Mouse (Mus musculus) thymus, adult 2 months (tissue): ENCODE data around the gene Cyth2.

Experiments
- CTCF ChIP-seq: fragments of 200-500 bp; IDR thresholded peaks from 2 replicates; pipeline ENCODE4 v1.5.1; 2012; ENCODE audit warnings: mild to moderate bottlenecking, control low read depth, low read length, moderate library complexity, borderline replicate concordance; ENCODE audit not compliant: control insufficient read depth, poor library complexity, insufficient read depth; ENCODE audit errors: extremely low read depth
- POLR2A ChIP-seq: fragments of 200-500 bp; IDR thresholded peaks from 2 replicates; pipeline ENCODE4 v1.6.1; 2012; ENCODE audit warnings: mild to moderate bottlenecking, low read length, control low read depth, moderate library complexity; ENCODE audit not compliant: control insufficient read depth, poor library complexity, insufficient read depth; ENCODE audit errors: extremely low read depth

DNA sequence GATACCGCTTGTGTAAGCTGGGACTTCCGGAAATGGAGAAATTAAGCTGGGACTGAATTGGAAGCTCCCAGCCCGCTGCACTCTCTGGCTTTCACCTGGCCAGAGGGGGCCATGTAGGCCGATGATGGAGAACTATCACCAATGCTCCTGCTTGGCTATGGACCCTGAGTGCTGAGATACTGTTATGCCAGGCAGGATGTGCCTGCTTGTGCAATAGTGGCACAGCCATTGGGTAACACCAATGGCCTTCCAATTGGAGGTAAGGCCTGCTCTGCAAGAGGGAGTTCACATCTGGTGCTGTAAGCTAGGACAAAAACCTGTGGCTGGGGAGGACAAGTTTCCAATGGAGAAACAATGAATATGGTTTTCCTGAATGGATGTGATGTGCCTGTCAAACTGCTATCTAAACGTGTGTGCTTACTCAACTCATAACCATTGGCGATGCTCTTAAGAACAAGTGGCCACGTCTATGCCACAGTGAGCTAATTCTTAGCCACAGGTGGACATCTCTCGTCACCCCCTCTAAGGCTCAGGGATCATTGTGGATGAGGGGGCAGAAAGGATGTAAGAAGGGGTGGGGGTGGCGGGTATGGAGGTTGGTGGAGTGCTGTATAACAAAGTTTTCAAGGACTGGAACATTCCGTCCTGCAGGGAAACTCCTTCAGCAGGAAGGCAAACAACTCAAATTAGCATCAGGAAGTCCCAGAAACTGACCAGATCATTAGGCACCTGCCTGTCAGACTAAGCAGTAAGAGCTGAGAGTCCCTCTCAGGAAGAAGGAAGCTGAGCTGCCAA is 28.8 kb upstream of the Cyth2 start:
- TF ChIP-seq CTCF, result no peak
- TF ChIP-seq POLR2A, result no peak
